Mouse (Mus musculus): ENCODE measurements around the gene Lipe.

DNA sequence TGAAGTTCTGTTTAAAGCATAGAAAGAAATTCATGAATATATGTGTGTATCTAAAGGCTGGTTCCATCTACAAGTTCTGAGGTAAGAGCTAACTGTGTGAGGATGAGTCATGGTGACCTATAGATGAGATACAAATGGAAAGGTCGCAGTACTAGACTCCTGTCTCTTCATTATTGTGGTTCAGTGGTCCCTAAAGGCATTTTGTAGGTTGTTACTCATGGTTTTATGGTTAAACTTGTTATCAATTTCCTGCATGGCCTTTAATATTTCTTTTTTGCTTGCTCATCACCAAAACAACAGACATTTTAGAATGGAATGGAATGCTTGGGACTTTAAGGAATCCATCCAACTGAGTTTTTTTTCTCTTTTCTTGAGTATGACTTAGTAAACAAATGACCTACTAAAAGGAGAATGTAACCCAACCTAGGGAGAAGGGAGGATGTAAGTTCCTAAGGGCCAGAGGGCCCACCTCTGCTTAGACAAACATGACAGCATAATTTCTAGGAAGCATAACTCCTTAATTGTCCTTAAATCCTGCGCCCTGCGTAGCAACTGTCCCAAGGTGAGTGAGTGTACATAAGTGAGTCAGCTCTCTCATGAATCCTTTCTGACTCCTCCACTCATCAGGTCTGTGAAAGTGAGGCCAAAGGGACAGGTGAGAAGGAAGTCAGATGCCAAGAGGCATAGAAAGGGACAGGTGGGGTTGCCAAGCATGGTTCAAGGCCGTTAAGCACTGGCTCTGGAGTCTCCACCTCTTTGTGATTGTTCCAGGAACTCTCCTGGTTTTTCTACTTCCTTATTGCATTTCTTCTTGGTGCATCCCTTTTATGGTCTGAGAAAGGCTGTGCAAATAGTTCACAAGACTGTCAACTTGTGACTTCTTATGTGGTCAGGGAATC, 31.6 kb upstream of the Lipe start:
- TF ChIP-seq CTCF (IDR thresholded peaks at IDR 0.05; ENCODE audit: low read depth): no peak
- TF ChIP-seq EP300 (IDR thresholded peaks at IDR 0.05; ENCODE audit: low read depth): no peak
